Mouse (Mus musculus) forebrain, embryonic 15.5 days (tissue): ENCODE measurements around the gene Smgc. TPM values are rescaled to one million over a fixed set of nuclear protein-coding genes. Genes with fewer than 3 reads are reported as not detected.
"Not testable (repeated sequence)": the region's sequence is repeated elsewhere in the genome, so short reads cannot be mapped to it uniquely, and the experiment has no call there.

Experiments used
- ATAC-seq: fragments of 200-750 bp; cut with Nextera tagmentation; replicated peaks from 2 replicates; pipeline ENCODE4 v1.8.0; 2017; ENCODE audit warnings: mild to moderate bottlenecking, moderate TSS enrichment, moderate library complexity
- H3K27ac ChIP-seq: fragments of 300-500 bp; sonication (generic); replicated peaks from 2 replicates; pipeline ENCODE4 v1.5.1; 2015; ENCODE audit warnings: mild to moderate bottlenecking, inconsistent platforms
- H3K27me3 ChIP-seq: fragments of 300-500 bp; sonication (generic); 2 replicates; pipeline ENCODE4 v1.6.1; 2015; ENCODE audit warnings: inconsistent platforms
- H3K36me3 ChIP-seq: fragments of 300-500 bp; sonication (generic); 2 replicates; pipeline ENCODE4 v1.6.1; 2015; ENCODE audit warnings: mild to moderate bottlenecking, inconsistent platforms
- H3K4me1 ChIP-seq: fragments of 300-500 bp; sonication (generic); 2 replicates; pipeline ENCODE4 v1.6.1; 2015; ENCODE audit warnings: inconsistent platforms
- H3K4me2 ChIP-seq: fragments of 300-500 bp; sonication (generic); replicated peaks from 2 replicates; pipeline ENCODE4 v1.6.1; 2015; ENCODE audit warnings: mild to moderate bottlenecking, inconsistent platforms
- H3K4me3 ChIP-seq: fragments of 300-500 bp; sonication (generic); 2 replicates; pipeline ENCODE4 v1.5.1; 2015; ENCODE audit warnings: mild to moderate bottlenecking, inconsistent platforms
- H3K9ac ChIP-seq: fragments of 300-500 bp; sonication (generic); replicated peaks from 2 replicates; pipeline ENCODE4 v1.6.1; 2015; ENCODE audit warnings: mild to moderate bottlenecking, inconsistent platforms
- H3K9me3 ChIP-seq: fragments of 300-500 bp; sonication (generic); 2 replicates; pipeline ENCODE4 v1.6.1; 2016; ENCODE audit warnings: inconsistent platforms
- WGBS: fragments of 180-500 bp; shearing (Covaris S2); methylation state at CpG from one replicate; pipeline ENCODE4 v1.1.7; 2015; ENCODE audit warnings: mixed read lengths; 5-methylcytosine and 5-hydroxymethylcytosine counted together
- polyA plus RNA-seq: library from polyadenylated mRNA; unstranded; fragments of >200 nt; fragmentation: Nextera tagmentation; extraction: Ambion mirVana; gene quantifications from 2 replicates; pipeline ENCODE4 v1.2.1, GENCODE M21; 2015

Smgc gene
- not detected in 2 replicates for polyA plus RNA-seq

- Histone ChIP-seq H3K27me3 (no peaks in the 10 kb centered on the region), H3K4me3 (no peak within 1 kb of the TSS)
- WGBS: 93% methylated on average over 7 of the region's 7 CpGs
These were observed at the start of gene Smgc for GRCm38 (mm10) chr15:91837965-91838364. Gene Smgc (plus strand): TSS chr15:91838265.

GRCm38 (mm10) chr15:91788338-91788737 is 49.7 kb upstream of the Smgc start:
- no peaks in the 10 kb centered on the region for H3K4me1 ChIP-seq
- ATAC-seq: no peak

More at GRCm38 (mm10) chr15:91837965-91838364, at the start of gene Smgc:
- no peaks in the 10 kb centered on the region for H3K36me3 ChIP-seq
- no peaks in the 10 kb centered on the region for H3K9me3 ChIP-seq
- no peaks in the 10 kb centered on the region for H3K4me1 ChIP-seq
- H3K4me2 ChIP-seq: no peak within 1 kb of the TSS
- no peak within 1 kb of the TSS for H3K9ac ChIP-seq
- no peak for ATAC-seq
- no peak within 1 kb of the TSS for H3K27ac ChIP-seq

GRCm38 (mm10) chr15:91806463-91806862 is 31.6 kb upstream of the Smgc start:
- 79% methylated on average over 4 of the region's 4 CpGs for WGBS
- Histone ChIP-seq H3K4me1 (no peaks in the 10 kb centered on the region), H3K9me3 (no peaks in the 10 kb centered on the region), H3K4me3 (no peak overlapping the region), H3K27ac (no peak overlapping the region), H3K27me3 (no peaks in the 10 kb centered on the region), H3K4me2 (no peak overlapping the region), H3K9ac (no peak overlapping the region), H3K36me3 (no peaks in the 10 kb centered on the region)
- no peak for ATAC-seq

More at GRCm38 (mm10) chr15:91788338-91788737, 49.7 kb upstream of the Smgc start:
- H3K27ac ChIP-seq: no peak overlapping the region
- H3K9me3 ChIP-seq: no peaks in the 10 kb centered on the region
- no peak overlapping the region for H3K4me2 ChIP-seq
- no peaks in the 10 kb centered on the region for H3K36me3 ChIP-seq
- no peak overlapping the region for H3K4me3 ChIP-seq
- no peaks in the 10 kb centered on the region for H3K27me3 ChIP-seq
- H3K9ac ChIP-seq: no peak overlapping the region
- WGBS: 93% methylated on average over 11 of the region's 11 CpGs

- Histone ChIP-seq H3K4me2 (no peak overlapping the region), H3K4me1 (no peaks in the 10 kb centered on the region), H3K36me3 (no peaks in the 10 kb centered on the region), H3K27me3 (no peaks in the 10 kb centered on the region), H3K9ac (no peak overlapping the region), H3K27ac (no peak overlapping the region), H3K4me3 (no peak overlapping the region), H3K9me3 (no peaks in the 10 kb centered on the region)
- WGBS: 86% methylated on average over 6 of the region's 6 CpGs
- no peak for ATAC-seq
These were observed 2.7 kb upstream of the Smgc start for GRCm38 (mm10) chr15:91835319-91835718.

GRCm38 (mm10) chr15:91864130-91864529 is 26.1 kb downstream of the Smgc start:
- not testable (repeated sequence) for H3K9me3 ChIP-seq, H3K4me3 ChIP-seq, H3K9ac ChIP-seq, H3K4me2 ChIP-seq, H3K4me1 ChIP-seq, H3K27ac ChIP-seq, ATAC-seq, H3K36me3 ChIP-seq, H3K27me3 ChIP-seq
- WGBS: 8% methylated on average over 5 of the region's 5 CpGs

- no peak overlapping the region for H3K4me3 ChIP-seq
These were observed 62.2 kb downstream of the Smgc start for GRCm38 (mm10) chr15:91900245-91900644.

GRCm38 (mm10) chr15:91907046-91907445 is 69.0 kb downstream of the Smgc start:
- H3K36me3 ChIP-seq, ATAC-seq, H3K27ac ChIP-seq, H3K4me3 ChIP-seq, H3K4me1 ChIP-seq, H3K27me3 ChIP-seq, H3K9me3 ChIP-seq, H3K9ac ChIP-seq, H3K4me2 ChIP-seq: not testable (repeated sequence)
- WGBS: 100% methylated on average over 3 of the region's 11 CpGs

More at GRCm38 (mm10) chr15:91900245-91900644, 62.2 kb downstream of the Smgc start:
- no peaks in the 10 kb centered on the region for H3K9me3 ChIP-seq
- 67% methylated on average over 6 of the region's 6 CpGs for WGBS
- no peak overlapping the region for H3K27ac ChIP-seq
- no peaks in the 10 kb centered on the region for H3K27me3 ChIP-seq
- no peaks in the 10 kb centered on the region for H3K36me3 ChIP-seq
- no peaks in the 10 kb centered on the region for H3K4me1 ChIP-seq
- no peak for ATAC-seq
- no peak overlapping the region for H3K9ac ChIP-seq
- H3K4me2 ChIP-seq: no peak overlapping the region

Other genes with a start within 250 kb of the Smgc start
- gene Lrrk2, start 165.1 kb upstream of the Smgc start, polyA plus RNA-seq: 1.3 and 1.6 TPM in 2 replicates
- 24.6 and 29.6 TPM in 2 replicates for gene Cntn1, start 212.9 kb downstream of the Smgc start, polyA plus RNA-seq